Mouse (Mus musculus) erythroblast, adult 5-6 weeks (primary cell): ENCODE data around the gene Sorbs1. TPM values are rescaled to one million over a fixed set of nuclear protein-coding genes. Genes with fewer than 3 reads are reported as not detected.

Experiments
- ATAC-seq: replicated peaks from 2 replicates; pipeline ENCODE4 v1.8.0; 2016; ENCODE audit warnings: moderate number of reproducible peaks, mild to moderate bottlenecking, moderate TSS enrichment, inconsistent platforms; ENCODE audit not compliant: poor library complexity, low FRiP score, severe bottlenecking
- total RNA-seq, 2 experiments: library from RNA; stranded (forward) in 1 of 2; stranded (reverse) in 1 of 2; fragments of 150-400 nt in 1 of 2; fragments of 200-764, 138-1000 nt in 1 of 2; gene quantifications; 2 replicates each; pipeline versions ENCODE4 v1.2.3 to v1.2.4; 2015 to 2017; ENCODE audit warnings: low replicate concordance in 2 of 2

Sorbs1 gene
- total RNA-seq, 2 experiments from 2014 or later: 41.5 to 46.2 TPM

- ATAC-seq: no peak
Measured at GRCm38 (mm10) chr19:40515596-40515995, 2.0 kb upstream of the Sorbs1 start.

GRCm38 (mm10) chr19:40514376-40514775 is 797 bp upstream of the Sorbs1 start:
- ATAC-seq: no peak

- peak; percentile 44 for ATAC-seq
Measured at GRCm38 (mm10) chr19:40512500-40513421, 818 bp downstream of the Sorbs1 start.

- ATAC-seq: peak; percentile 72
Measured at GRCm38 (mm10) chr19:40511679-40512309, 1.8 kb downstream of the Sorbs1 start.

GRCm38 (mm10) chr19:40511100-40511439 is 2.5 kb downstream of the Sorbs1 start:
- ATAC-seq: no peak

- ATAC-seq: no peak
Measured at GRCm38 (mm10) chr19:40510387-40511099, 3.0 kb downstream of the Sorbs1 start.

- ATAC-seq: no peak
Measured at GRCm38 (mm10) chr19:40509274-40509673, 4.3 kb downstream of the Sorbs1 start.

- ATAC-seq: no peak
Measured at GRCm38 (mm10) chr19:40508851-40509250, 4.7 kb downstream of the Sorbs1 start.

GRCm38 (mm10) chr19:40506965-40507364 is 6.6 kb downstream of the Sorbs1 start:
- no peak for ATAC-seq

- no peak for ATAC-seq
Measured at GRCm38 (mm10) chr19:40504336-40504735, 9.2 kb downstream of the Sorbs1 start.

GRCm38 (mm10) chr19:40499940-40500737 is 13.4 kb downstream of the Sorbs1 start:
- no peak for ATAC-seq

GRCm38 (mm10) chr19:40499141-40499540 is 14.4 kb downstream of the Sorbs1 start:
- no peak for ATAC-seq

GRCm38 (mm10) chr19:40498162-40498725 is 15.3 kb downstream of the Sorbs1 start:
- ATAC-seq: no peak

GRCm38 (mm10) chr19:40496509-40497267 is 16.9 kb downstream of the Sorbs1 start:
- no peak for ATAC-seq

GRCm38 (mm10) chr19:40496071-40496470 is 17.5 kb downstream of the Sorbs1 start:
- no peak for ATAC-seq

- ATAC-seq: no peak
Measured at GRCm38 (mm10) chr19:40492902-40493301, 20.7 kb downstream of the Sorbs1 start.

- no peak for ATAC-seq
Measured at GRCm38 (mm10) chr19:40491442-40491841, 22.1 kb downstream of the Sorbs1 start.

- ATAC-seq: no peak
Measured at GRCm38 (mm10) chr19:40490765-40491164, 22.8 kb downstream of the Sorbs1 start.

GRCm38 (mm10) chr19:40489633-40490032 is 23.9 kb downstream of the Sorbs1 start:
- ATAC-seq: no peak
